Mouse (Mus musculus) liver, adult 2 months (tissue): ENCODE measurements around the gene Il11ra1. TPM values are rescaled to one million over a fixed set of nuclear protein-coding genes. Genes with fewer than 3 reads are reported as not detected.

Experiments
- DNase-seq: peaks from one replicate; pipeline ENCODE4 v3.0.0-alpha.2; 2011; ENCODE audit warnings: low read depth, low spot score; ENCODE audit errors: extremely low read depth
- H3K27ac ChIP-seq: fragments of 200-500 bp; replicated peaks from 2 replicates; pipeline ENCODE4 v1.5.1; 2012; ENCODE audit warnings: low read depth, mild to moderate bottlenecking, control low read depth, inconsistent platforms, low read length; ENCODE audit not compliant: insufficient read depth
- H3K27me3 ChIP-seq: fragments of 200-500 bp; 2 replicates; pipeline ENCODE4 v1.6.1; 2012; ENCODE audit warnings: mild to moderate bottlenecking, moderate library complexity, low read length, inconsistent platforms; ENCODE audit not compliant: control insufficient read depth, insufficient read depth
- H3K36me3 ChIP-seq: fragments of 200-500 bp; 2 replicates; pipeline ENCODE4 v1.6.1; 2012; ENCODE audit warnings: low read length, inconsistent platforms; ENCODE audit not compliant: control insufficient read depth, insufficient read depth
- H3K4me1 ChIP-seq: fragments of 200-500 bp; 2 replicates; pipeline ENCODE4 v1.6.1; 2011; ENCODE audit warnings: low read length; ENCODE audit not compliant: control insufficient read depth, insufficient read depth
- H3K4me3 ChIP-seq: fragments of 200-500 bp; 2 replicates; pipeline ENCODE4 v1.5.1; 2011; ENCODE audit warnings: low read depth, mild to moderate bottlenecking, control low read depth, low read length, moderate library complexity; ENCODE audit not compliant: insufficient read depth
- H3K79me2 ChIP-seq: fragments of 200-500 bp; 2 replicates; pipeline ENCODE4 v1.6.1; 2012; ENCODE audit warnings: inconsistent platforms, mild to moderate bottlenecking, low read length, moderate library complexity; ENCODE audit not compliant: control insufficient read depth, insufficient read depth
- H3K9ac ChIP-seq: fragments of 200-500 bp; 2 replicates; pipeline ENCODE4 v1.6.1; 2012; ENCODE audit warnings: low read depth, mild to moderate bottlenecking, control low read depth, inconsistent platforms, low read length
- CTCF ChIP-seq: fragments of 200-500 bp; IDR thresholded peaks from 2 replicates; pipeline ENCODE4 v1.5.1; 2011; ENCODE audit warnings: low read depth, low read length, control low read depth
- POLR2A ChIP-seq: fragments of 200-500 bp; IDR thresholded peaks from 2 replicates; pipeline ENCODE4 v1.6.1; 2011; ENCODE audit warnings: low read length, control low read depth; ENCODE audit not compliant: insufficient read depth; ENCODE audit errors: extremely low read depth
- WGBS: fragments of 180-500 bp; shearing (Covaris S2); methylation state at CpG from one replicate; pipeline ENCODE4 v1.1.7; 2018; 5-methylcytosine and 5-hydroxymethylcytosine counted together
- polyA plus RNA-seq: library from polyadenylated mRNA; depleted of rRNA; stranded (reverse); fragments of >200 nt; gene quantifications from 2 replicates; pipeline ENCODE4 v1.2.3, GENCODE M21; 2012
- total RNA-seq: library from RNA; depleted of rRNA; stranded (reverse); fragments of >200 nt; gene quantifications from 2 replicates; pipeline ENCODE4 v1.2.3, GENCODE M21; 2014

Il11ra1 gene
- total and polyA plus RNA-seq, 2 experiments = 38.6 to 155 TPM

- Histone ChIP-seq H3K4me3 (no peak overlapping the region), H3K27me3 (no peaks in the 10 kb centered on the region), H3K36me3 (no peaks in the 10 kb centered on the region), H3K27ac (no peak overlapping the region), H3K79me2 (no peaks in the 10 kb centered on the region), H3K9ac (no peak overlapping the region), H3K4me1 (no peaks in the 10 kb centered on the region)
- DNase-seq = no peak
- 63% methylated on average over 19 of the region's 19 CpGs for WGBS
- TF ChIP-seq CTCF (no peak), POLR2A (no peak)
Measured at GRCm38 (mm10) chr4:41705922-41706754, 6.3 kb downstream of the Il11ra1 start.

DNA sequence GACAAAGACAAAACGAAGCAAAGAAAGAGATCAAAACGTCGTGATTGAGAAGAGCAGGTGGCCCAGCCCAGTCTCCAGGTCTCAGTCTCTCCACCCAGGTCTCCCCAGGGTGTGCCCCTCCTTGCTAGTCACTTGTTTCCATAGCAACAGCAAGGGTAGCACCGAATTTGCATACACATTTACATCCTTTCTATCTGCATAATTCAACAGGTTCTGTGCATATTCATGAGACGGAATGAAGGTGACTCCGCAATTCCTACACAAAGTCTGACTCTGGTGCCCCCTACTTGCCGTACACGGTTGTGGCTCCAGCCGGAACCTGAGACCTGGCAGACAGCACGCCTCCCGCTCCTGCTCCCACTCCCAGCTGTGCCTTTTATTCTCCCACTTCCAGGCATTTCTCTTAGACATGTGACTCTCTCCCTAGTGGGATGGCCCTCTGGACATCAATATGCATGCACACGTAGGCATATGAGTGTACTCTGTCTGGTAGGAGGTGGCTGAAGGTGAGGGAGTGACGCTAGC is 7.3 kb downstream of the Il11ra1 start:
- no peak overlapping the region for H3K27ac ChIP-seq
- peak; percentile 36 for DNase-seq
- H3K9ac ChIP-seq = no peak overlapping the region
- 12% methylated on average over 13 of the region's 13 CpGs for WGBS
- H3K79me2 ChIP-seq = no peaks in the 10 kb centered on the region
- H3K27me3 ChIP-seq = no peaks in the 10 kb centered on the region
- peak; percentile 72 for TF ChIP-seq CTCF
- TF ChIP-seq POLR2A = no peak
- H3K4me3 ChIP-seq = no peak overlapping the region
- no peaks in the 10 kb centered on the region for H3K36me3 ChIP-seq
- H3K4me1 ChIP-seq = peaks cover 4% of the 10 kb centered on the region; the same call in 1 of the 2 replicates

DNA sequence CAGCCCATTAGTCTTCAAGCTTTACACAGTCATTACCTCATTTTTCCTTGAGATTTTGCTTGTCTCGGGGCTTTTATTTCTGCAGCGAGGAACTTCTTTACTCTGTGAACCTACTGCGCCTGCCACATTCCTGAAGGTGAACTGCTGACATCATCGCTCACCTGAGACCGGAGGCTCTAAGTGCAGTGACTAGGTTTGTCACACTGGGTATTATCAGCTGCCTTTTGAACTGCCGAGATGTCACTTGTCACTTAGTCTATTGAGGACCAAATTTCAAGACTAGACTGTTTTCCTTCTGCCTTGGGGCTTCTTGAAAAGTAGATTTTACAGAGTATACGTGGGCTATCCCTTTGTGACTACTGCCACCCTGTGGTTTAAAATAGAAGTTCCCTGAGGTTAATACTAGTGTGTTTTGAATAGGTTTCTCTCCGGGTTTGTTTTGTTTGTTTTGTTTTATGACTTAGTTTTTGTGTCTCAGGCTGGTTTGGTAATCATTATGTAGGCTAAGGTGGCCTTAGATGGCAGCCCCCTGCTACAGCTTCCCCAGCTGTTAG is 8.5 kb downstream of the Il11ra1 start:
- 37% methylated on average over 8 of the region's 8 CpGs for WGBS
- H3K79me2 ChIP-seq = peaks cover 2% of the 10 kb centered on the region; the same call in 1 of the 2 replicates
- no peaks in the 10 kb centered on the region for H3K36me3 ChIP-seq
- H3K9ac ChIP-seq = no peak overlapping the region
- no peaks in the 10 kb centered on the region for H3K27me3 ChIP-seq
- no peak overlapping the region for H3K27ac ChIP-seq
- DNase-seq = peak; percentile 44
- peaks cover 10% of the 10 kb centered on the region for H3K4me1 ChIP-seq
- no peak for TF ChIP-seq CTCF
- TF ChIP-seq POLR2A = no peak
- no peak overlapping the region for H3K4me3 ChIP-seq

DNA sequence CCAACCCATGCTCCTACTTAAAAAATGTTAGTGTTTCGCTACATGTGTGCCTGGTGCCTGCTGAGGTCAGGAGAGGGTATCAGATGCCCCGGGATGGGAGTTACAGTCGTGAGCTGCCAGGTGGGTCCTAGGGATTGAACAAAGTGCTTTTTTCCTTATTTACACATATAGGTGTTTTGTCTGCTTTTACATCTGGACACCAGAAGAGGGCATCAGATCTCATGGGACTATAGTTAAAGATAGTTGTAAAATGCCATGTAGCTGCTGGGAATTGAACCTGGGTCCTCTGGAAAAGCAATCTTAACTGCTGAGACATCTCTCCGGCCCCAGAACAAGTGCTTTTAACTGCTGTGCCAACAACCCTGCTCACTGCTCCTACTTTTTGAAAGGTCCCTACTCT is 10.4 kb downstream of the Il11ra1 start:
- DNase-seq = no peak
- TF ChIP-seq CTCF = 0 out of 2 replicates have a peak, but pooled peaks have one; percentile 15
- TF ChIP-seq POLR2A = no peak
- H3K36me3 ChIP-seq = no peaks in the 10 kb centered on the region
- WGBS = 59% methylated on average over 4 of the region's 4 CpGs
- H3K9ac ChIP-seq = no peak overlapping the region
- H3K27me3 ChIP-seq = no peaks in the 10 kb centered on the region
- peaks cover 10% of the 10 kb centered on the region for H3K4me1 ChIP-seq
- no peak overlapping the region for H3K4me3 ChIP-seq
- no peak overlapping the region for H3K27ac ChIP-seq
- H3K79me2 ChIP-seq = peaks cover 2% of the 10 kb centered on the region; the same call in 1 of the 2 replicates

DNA sequence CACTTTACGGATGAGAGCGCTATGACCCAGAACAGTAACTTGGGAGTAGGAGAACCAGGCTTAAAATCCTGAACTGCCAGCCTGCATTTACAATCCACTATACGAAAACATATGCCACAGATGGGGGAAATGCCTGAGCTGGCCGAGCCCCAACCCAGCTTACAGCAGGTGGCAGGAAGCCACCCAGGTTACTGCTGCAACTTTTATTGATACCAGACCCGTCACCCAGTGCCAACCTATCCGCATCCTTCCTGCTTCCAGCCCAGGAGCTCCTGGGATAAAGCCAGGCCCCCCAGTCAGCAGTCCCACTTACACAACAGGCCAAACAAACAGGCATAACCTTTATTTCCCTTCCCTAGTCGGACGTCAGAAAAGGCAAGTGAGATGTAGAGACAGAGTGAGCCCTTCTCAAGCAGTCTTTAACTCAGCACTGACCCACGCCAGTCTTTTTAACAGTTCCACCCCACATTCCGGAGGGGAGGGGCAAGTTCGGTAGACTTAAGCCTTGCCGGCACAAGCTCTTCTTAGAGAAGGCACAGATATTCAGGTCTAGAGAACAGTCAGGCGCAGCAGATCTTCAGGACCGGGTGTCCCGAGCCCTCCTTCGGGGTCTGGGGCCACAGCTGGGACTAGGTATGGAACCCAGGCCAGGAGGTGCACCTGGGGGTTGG is 12.1 kb downstream of the Il11ra1 start:
- peaks cover 10% of the 10 kb centered on the region for H3K4me1 ChIP-seq
- H3K79me2 ChIP-seq = peaks cover 2% of the 10 kb centered on the region; the same call in 1 of the 2 replicates
- H3K9ac ChIP-seq = peak overlapping the region; percentile 76
- H3K4me3 ChIP-seq = peak overlapping the region; percentile 34; the same call in 1 of the 2 replicates
- TF ChIP-seq CTCF = no peak
- TF ChIP-seq POLR2A = no peak
- peak; percentile 28 for DNase-seq
- 50% methylated on average over 16 of the region's 16 CpGs for WGBS
- no peaks in the 10 kb centered on the region for H3K36me3 ChIP-seq
- H3K27me3 ChIP-seq = no peaks in the 10 kb centered on the region
- no peak overlapping the region for H3K27ac ChIP-seq
